Mouse (Mus musculus) hindbrain, embryonic 11.5 days (tissue): ENCODE measurements at regions not wholly inside any gene's neighbourhood (a gene's known extent, or its start where the extent isn't known, plus 50 kb on each side); places are given as distances from the start of the nearest gene placed in this dataset.

Experiments used
- ATAC-seq: fragments of 200-750 bp; cut with Nextera tagmentation; 2 replicates; pipeline ENCODE4 v1.8.0; 2017; ENCODE audit warnings: mild to moderate bottlenecking, moderate TSS enrichment, moderate library complexity; ENCODE audit not compliant: low FRiP score
- DNase-seq: peaks from one replicate; pipeline ENCODE4 v3.0.0-alpha.2; 2015; ENCODE audit warnings: low spot score
- H3K27ac ChIP-seq: fragments of 300-500 bp; sonication (generic); 2 replicates; pipeline ENCODE4 v1.5.1; 2014; ENCODE audit warnings: mild to moderate bottlenecking, low read depth, low read length
- H3K27me3 ChIP-seq: fragments of 300-500 bp; sonication (generic); 2 replicates; pipeline ENCODE4 v1.6.1; 2014; ENCODE audit warnings: mild to moderate bottlenecking, low read length, moderate library complexity, mixed read lengths; ENCODE audit not compliant: control insufficient read depth, insufficient read depth
- H3K36me3 ChIP-seq: fragments of 300-500 bp; sonication (generic); 2 replicates; pipeline ENCODE4 v1.6.1; 2014; ENCODE audit warnings: mild to moderate bottlenecking, low read length, moderate library complexity, mixed read lengths; ENCODE audit not compliant: control insufficient read depth, insufficient read depth
- H3K4me1 ChIP-seq: fragments of 300-500 bp; sonication (generic); replicated peaks from 2 replicates; pipeline ENCODE4 v1.6.1; 2014; ENCODE audit warnings: low read length, mixed read lengths; ENCODE audit not compliant: control insufficient read depth, insufficient read depth
- H3K4me2 ChIP-seq: fragments of 300-500 bp; sonication (generic); replicated peaks from 2 replicates; pipeline ENCODE4 v1.6.1; 2014; ENCODE audit warnings: mild to moderate bottlenecking, low read depth, low read length
- H3K4me3 ChIP-seq: fragments of 300-500 bp; sonication (generic); 2 replicates; pipeline ENCODE4 v1.5.1; 2014; ENCODE audit warnings: low read depth, low read length
- H3K9ac ChIP-seq: fragments of 300-500 bp; sonication (generic); 2 replicates; pipeline ENCODE4 v1.6.1; 2014; ENCODE audit warnings: low read depth, low read length
- H3K9me3 ChIP-seq: fragments of 300-500 bp; sonication (generic); 2 replicates; pipeline ENCODE4 v1.6.1; 2016; ENCODE audit warnings: low read length; ENCODE audit not compliant: control insufficient read depth
- WGBS: fragments of 180-500 bp; shearing (Covaris S2); extraction: QIAGEN DNeasy Blood & Tissue Kit; methylation state at CpG from one replicate; pipeline ENCODE4 v1.1.7; 2014; 5-methylcytosine and 5-hydroxymethylcytosine counted together

DNA sequence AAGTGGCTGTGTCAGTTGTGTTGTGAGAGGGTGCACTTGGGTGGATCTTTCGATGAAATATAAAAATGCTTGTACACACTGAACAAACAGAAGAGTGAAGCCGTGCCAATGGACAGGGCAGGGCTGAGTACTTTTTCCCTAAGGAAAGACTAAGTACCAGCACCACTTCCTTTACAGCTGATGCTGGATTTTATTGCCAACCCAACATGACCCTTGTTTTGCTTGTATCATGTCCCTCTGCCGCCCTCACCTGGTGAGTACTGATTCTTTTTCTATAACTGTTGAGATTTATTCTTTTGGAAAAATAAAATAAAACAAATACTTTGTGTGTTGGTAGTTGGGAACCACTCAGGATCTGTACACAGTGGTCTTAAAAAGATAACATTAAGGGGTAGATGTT, 878.4 kb upstream of the Cdh6 start:
- WGBS = 65% methylated on average over 3 of the region's 3 CpGs
- Histone ChIP-seq H3K27me3 (no peaks in the 10 kb centered on the region), H3K4me2 (no peak overlapping the region), H3K4me1 (no peaks in the 10 kb centered on the region), H3K4me3 (no peak overlapping the region), H3K36me3 (no peaks in the 10 kb centered on the region), H3K27ac (no peak overlapping the region), H3K9ac (no peak overlapping the region), H3K9me3 (no peaks in the 10 kb centered on the region)
- ATAC-seq (no peak), DNase-seq (peak; percentile 29)
